Comparison of ENCODE assay signal across 8 mouse cellular contexts in genomic region chr14:25493301-25494241, GRCm38 (mm10). TPM values are rescaled to one million over a fixed set of nuclear protein-coding genes. Genes with fewer than 3 reads are reported as not detected.
A peak's percentile ranks its signal among the peaks of the same experiment; 100 is the strongest.
DNase-seq lines count a peak whose midpoint lies in the region; ATAC-seq and TF ChIP-seq lines count a peak whose summit lies in the region.

No protein-coding gene starts in this region.

- DNase-seq in adrenal gland, postnatal 14 days = peak; percentile 57
- no peak for DNase-seq in adrenal gland, postnatal 4 days (ENCODE audit: low spot score in 2 of 2)
- peak; percentile 73 to 77 for DNase-seq in spleen, postnatal 36 days (ENCODE audit: low spot score in 2 of 2)
- no peak for DNase-seq in spleen, postnatal 4 days (ENCODE audit: low spot score in 2 of 2)
- DNase-seq in induced T-regulatory cell, adult 2 months (ENCODE audit: low read depth) = peak; percentile 68
- peak; percentile 93 for DNase-seq in skeletal muscle tissue, adult 2 months (ENCODE audit: low read depth, low spot score)
- no peak for DNase-seq in left cerebral cortex, adult 2 months (ENCODE audit: extremely low spot score in 1 of 2, low spot score in 2 of 2)

- no peak overlapping the region for H3K4me3 ChIP-seq in limb, embryonic 15.5 days
- H3K4me3 ChIP-seq in left cerebral cortex, adult 2 months = no peak overlapping the region

- no peaks in the 10 kb centered on the region for H3K27me3 ChIP-seq in limb, embryonic 15.5 days

- no peak for TF ChIP-seq CTCF in left cerebral cortex, adult 2 months (IDR thresholded peaks at IDR 0.05)

- H3K4me1 ChIP-seq in limb, embryonic 15.5 days = peaks cover 99% of the 10 kb centered on the region

- intact Hi-C loops in left cerebral cortex, adult 2 months (cut with DNase I) = no loop called here

- H3K4me2 ChIP-seq in limb, embryonic 15.5 days = no peak overlapping the region

- ATAC-seq in limb, embryonic 15.5 days (ENCODE audit: insufficient number of reproducible peaks, low FRiP score, low TSS enrichment, low read depth) = no peak

- no peaks in the 10 kb centered on the region for H3K36me3 ChIP-seq in limb, embryonic 15.5 days

- no peaks in the 10 kb centered on the region for H3K9me3 ChIP-seq in limb, embryonic 15.5 days

- peak overlapping the region; percentile 18; the same call in 1 of the 2 replicates for H3K27ac ChIP-seq in limb, embryonic 15.5 days
- H3K27ac ChIP-seq in left cerebral cortex, adult 2 months = no peak overlapping the region

- WGBS in limb, embryonic 15.5 days = 48% methylated on average over 22 of the region's 22 CpGs

- no peak overlapping the region for H3K9ac ChIP-seq in limb, embryonic 15.5 days

RNA-seq across cellular contexts. Expression of gene Zmiz1, which starts 34.6 kb away (rescaled TPM):
- 96.4 and 96.9 TPM in 2 replicates for total RNA-seq in adrenal gland, postnatal 14 days (2021)
- total RNA-seq in adrenal gland, postnatal 4 days (2021) = 100 to 1,000 TPM; 105 to 122 TPM
- polyA plus RNA-seq in limb, embryonic 15.5 days (2015; fragmentation: Nextera tagmentation; extraction: Ambion mirVana) = 41.9 and 50.5 TPM in 2 replicates
- total RNA-seq in left cerebral cortex, adult 2 months (2021) = 100 to 1,000 TPM; 106 to 107 TPM

Comparison
In these comparisons a context has a peak if more than half of its experiments do, and no peak if none do; other contexts are left out.
1. DNase-seq: peak in adrenal gland, postnatal 14 days (single experiment), spleen, postnatal 36 days (2 of 2), induced T-regulatory cell, adult 2 months (single experiment) and skeletal muscle tissue, adult 2 months (single experiment); none in adrenal gland, postnatal 4 days (0 of 2), spleen, postnatal 4 days (0 of 2) and left cerebral cortex, adult 2 months (0 of 2).